Mouse (Mus musculus): ENCODE results near the gene 9330159F19Rik.

Gene 9330159F19Rik

GRCm38 (mm10) chr10:29211453-29211852 is at the start of gene 9330159F19Rik:
Gene 9330159F19Rik, plus strand, starts transcription at chr10:29211606.
- no peak for DNase-seq (ENCODE audit: low read depth)

GRCm38 (mm10) chr10:29161664-29162063 is 49.7 kb upstream of the 9330159F19Rik start:
- DNase-seq (ENCODE audit: low read depth): no peak

- DNase-seq (ENCODE audit: low read depth): no peak
Measured at GRCm38 (mm10) chr10:29173778-29174177, 37.6 kb upstream of the 9330159F19Rik start.

GRCm38 (mm10) chr10:29175656-29176055 is 35.8 kb upstream of the 9330159F19Rik start:
- DNase-seq (ENCODE audit: low read depth): no peak

- DNase-seq (ENCODE audit: low read depth): no peak
Measured at GRCm38 (mm10) chr10:29176881-29177280, 34.5 kb upstream of the 9330159F19Rik start.

- DNase-seq (ENCODE audit: low read depth): no peak
Measured at GRCm38 (mm10) chr10:29178003-29178402, 33.4 kb upstream of the 9330159F19Rik start.

- no peak for DNase-seq (ENCODE audit: low read depth)
Measured at GRCm38 (mm10) chr10:29180210-29180609, 31.2 kb upstream of the 9330159F19Rik start.

- DNase-seq (ENCODE audit: low read depth): no peak
Measured at GRCm38 (mm10) chr10:29181046-29181445, 30.4 kb upstream of the 9330159F19Rik start.

- DNase-seq (ENCODE audit: low read depth): no peak
Measured at GRCm38 (mm10) chr10:29193769-29194168, 17.6 kb upstream of the 9330159F19Rik start.

GRCm38 (mm10) chr10:29196811-29197210 is 14.6 kb upstream of the 9330159F19Rik start:
- DNase-seq (ENCODE audit: low read depth): no peak

- DNase-seq (ENCODE audit: low read depth): no peak
Measured at GRCm38 (mm10) chr10:29198642-29199041, 12.8 kb upstream of the 9330159F19Rik start, which contains the start of gene Gm49353. Gene Gm49353, plus strand, starts transcription at chr10:29198954.

- DNase-seq (ENCODE audit: low read depth): no peak
Measured at GRCm38 (mm10) chr10:29199835-29200234, 11.6 kb upstream of the 9330159F19Rik start.

- no peak for DNase-seq (ENCODE audit: low read depth)
Measured at GRCm38 (mm10) chr10:29200609-29201008, 10.8 kb upstream of the 9330159F19Rik start.

- DNase-seq (ENCODE audit: low read depth): peak; percentile 24
Measured at GRCm38 (mm10) chr10:29206730-29207129, 4.7 kb upstream of the 9330159F19Rik start.

- DNase-seq (ENCODE audit: low read depth): no peak
Measured at GRCm38 (mm10) chr10:29208735-29209134, 2.7 kb upstream of the 9330159F19Rik start.

- DNase-seq (ENCODE audit: low read depth): no peak
Measured at GRCm38 (mm10) chr10:29213534-29214100, 2.2 kb downstream of the 9330159F19Rik start.

GRCm38 (mm10) chr10:29216957-29217356 is 5.6 kb downstream of the 9330159F19Rik start:
- DNase-seq (ENCODE audit: low read depth): no peak

GRCm38 (mm10) chr10:29217451-29217850 is 6.0 kb downstream of the 9330159F19Rik start:
- DNase-seq (ENCODE audit: low read depth): no peak

- no peak for DNase-seq (ENCODE audit: low read depth)
Measured at GRCm38 (mm10) chr10:29225329-29225728, 13.9 kb downstream of the 9330159F19Rik start.

GRCm38 (mm10) chr10:29231208-29231607 is 19.8 kb downstream of the 9330159F19Rik start:
- no peak for DNase-seq (ENCODE audit: low read depth)

All from induced T-regulatory cell, adult 2 months (primary cell).